Mouse (Mus musculus): Measurements from ENCODE around the gene Dera. TPM values are rescaled to one million over a fixed set of nuclear protein-coding genes. Genes with fewer than 3 reads are reported as not detected.
"Not testable (repeated sequence)": the region's sequence is repeated elsewhere in the genome, so short reads cannot be mapped to it uniquely, and the experiment has no call there.

Dera gene
- polyA plus RNA-seq (2014; fragmentation: Nextera tagmentation; extraction: Ambion mirVana), result 12.5 and 12.9 TPM in 2 replicates

GRCm38 (mm10) chr6:137754056-137754856 lies at the start of gene Dera:
Gene Dera (plus strand): TSS chr6:137754546.
- WGBS, result 10% methylated on average over 26 of the region's 26 CpGs
- Histone ChIP-seq H3K4me2 (replicated peaks) (peak within 1 kb of the TSS; percentile 59), H3K9me3 (ENCODE audit: control insufficient read depth, low read length) (no peaks in the 10 kb centered on the region), H3K36me3 (replicated peaks; ENCODE audit: control insufficient read depth, insufficient read depth) (peaks cover 30% of the 10 kb centered on the region), H3K9ac (peak within 1 kb of the TSS; percentile 47), H3K4me3 (replicated peaks; ENCODE audit: low read length) (peak within 1 kb of the TSS; percentile 43), H3K27me3 (ENCODE audit: control insufficient read depth, insufficient read depth, low read length) (no peaks in the 10 kb centered on the region), H3K4me1 (replicated peaks; ENCODE audit: control insufficient read depth, insufficient read depth, low read length) (peaks cover 6% of the 10 kb centered on the region; the same call in 1 of the 2 replicates), H3K27ac (no peak within 1 kb of the TSS)
- ATAC-seq (ENCODE audit: low FRiP score) (peak; percentile 84), DNase-seq (ENCODE audit: low spot score) (peak; percentile 37)

- 94% methylated on average over 10 of the region's 10 CpGs for WGBS
- Histone ChIP-seq H3K4me1 (replicated peaks; ENCODE audit: control insufficient read depth, insufficient read depth, low read length) (no peaks in the 10 kb centered on the region), H3K27ac (no peak overlapping the region), H3K4me3 (replicated peaks; ENCODE audit: low read length) (no peak overlapping the region), H3K27me3 (ENCODE audit: control insufficient read depth, insufficient read depth, low read length) (no peaks in the 10 kb centered on the region), H3K9ac (no peak overlapping the region), H3K4me2 (replicated peaks) (no peak overlapping the region), H3K36me3 (replicated peaks; ENCODE audit: control insufficient read depth, insufficient read depth) (no peaks in the 10 kb centered on the region; the same call in 1 of the 2 replicates), H3K9me3 (ENCODE audit: control insufficient read depth, low read length) (no peaks in the 10 kb centered on the region)
- DNase-seq (ENCODE audit: low spot score) (no peak), ATAC-seq (ENCODE audit: low FRiP score) (no peak)
Measured at GRCm38 (mm10) chr6:137706209-137706608, 48.1 kb upstream of the Dera start.

- not testable (repeated sequence) for H3K4me3 ChIP-seq (replicated peaks; ENCODE audit: low read length); ATAC-seq (ENCODE audit: low FRiP score)
- 92% methylated on average over 13 of the region's 13 CpGs for WGBS
Measured at GRCm38 (mm10) chr6:137708726-137709405, 45.5 kb upstream of the Dera start.

GRCm38 (mm10) chr6:137710179-137711037 lies 43.9 kb upstream of the Dera start:
- H3K27ac ChIP-seq, result no peak overlapping the region
- no peaks in the 10 kb centered on the region for H3K9me3 ChIP-seq (ENCODE audit: control insufficient read depth, low read length)
- H3K27me3 ChIP-seq (ENCODE audit: control insufficient read depth, insufficient read depth, low read length), result no peaks in the 10 kb centered on the region
- H3K4me2 ChIP-seq (replicated peaks), result no peak overlapping the region
- no peak overlapping the region for H3K9ac ChIP-seq
- WGBS, result 81% methylated on average over 14 of the region's 14 CpGs
- H3K36me3 ChIP-seq (replicated peaks; ENCODE audit: control insufficient read depth, insufficient read depth), result no peaks in the 10 kb centered on the region
- H3K4me3 ChIP-seq (replicated peaks; ENCODE audit: low read length), result no peak overlapping the region
- H3K4me1 ChIP-seq (replicated peaks; ENCODE audit: control insufficient read depth, insufficient read depth, low read length), result 0 out of 2 replicates have a peak, but pooled peaks cover 5% of the 10 kb centered on the region
- no peak for ATAC-seq (ENCODE audit: low FRiP score)
- DNase-seq (ENCODE audit: low spot score), result no peak

More at GRCm38 (mm10) chr6:137708726-137709405, 45.5 kb upstream of the Dera start:
- not testable (repeated sequence) for H3K36me3 ChIP-seq (replicated peaks; ENCODE audit: control insufficient read depth, insufficient read depth); H3K4me2 ChIP-seq (replicated peaks); H3K9me3 ChIP-seq (ENCODE audit: control insufficient read depth, low read length); H3K4me1 ChIP-seq (replicated peaks; ENCODE audit: control insufficient read depth, insufficient read depth, low read length); H3K9ac ChIP-seq; DNase-seq (ENCODE audit: low spot score); H3K27me3 ChIP-seq (ENCODE audit: control insufficient read depth, insufficient read depth, low read length); H3K27ac ChIP-seq

GRCm38 (mm10) chr6:137712654-137713309 lies 41.6 kb upstream of the Dera start:
- no peak for DNase-seq (ENCODE audit: low spot score)
- no peaks in the 10 kb centered on the region for H3K27me3 ChIP-seq (ENCODE audit: control insufficient read depth, insufficient read depth, low read length)
- H3K4me1 ChIP-seq (replicated peaks; ENCODE audit: control insufficient read depth, insufficient read depth, low read length), result 0 out of 2 replicates have a peak, but pooled peaks cover 5% of the 10 kb centered on the region
- H3K36me3 ChIP-seq (replicated peaks; ENCODE audit: control insufficient read depth, insufficient read depth), result no peaks in the 10 kb centered on the region
- no peak overlapping the region for H3K4me2 ChIP-seq (replicated peaks)
- 0 out of 2 replicates have a peak overlapping the region, but pooled peaks have one; percentile 1 for H3K27ac ChIP-seq
- 30% methylated on average over 7 of the region's 7 CpGs for WGBS
- no peak for ATAC-seq (ENCODE audit: low FRiP score)
- H3K9me3 ChIP-seq (ENCODE audit: control insufficient read depth, low read length), result no peaks in the 10 kb centered on the region
- H3K9ac ChIP-seq, result no peak overlapping the region
- no peak overlapping the region for H3K4me3 ChIP-seq (replicated peaks; ENCODE audit: low read length)

- no peak overlapping the region for H3K4me2 ChIP-seq (replicated peaks)
- H3K4me3 ChIP-seq (replicated peaks; ENCODE audit: low read length), result no peak overlapping the region
- 0 out of 2 replicates have a peak, but pooled peaks cover 5% of the 10 kb centered on the region for H3K4me1 ChIP-seq (replicated peaks; ENCODE audit: control insufficient read depth, insufficient read depth, low read length)
- no peaks in the 10 kb centered on the region for H3K27me3 ChIP-seq (ENCODE audit: control insufficient read depth, insufficient read depth, low read length)
- DNase-seq (ENCODE audit: low spot score) (no peak), ATAC-seq (ENCODE audit: low FRiP score) (no peak)
- no peak overlapping the region for H3K27ac ChIP-seq
- no peaks in the 10 kb centered on the region for H3K9me3 ChIP-seq (ENCODE audit: control insufficient read depth, low read length)
- H3K36me3 ChIP-seq (replicated peaks; ENCODE audit: control insufficient read depth, insufficient read depth), result no peaks in the 10 kb centered on the region
- H3K9ac ChIP-seq, result no peak overlapping the region
- WGBS, result 73% methylated on average over 3 of the region's 3 CpGs
Measured at GRCm38 (mm10) chr6:137713310-137713664, 41.1 kb upstream of the Dera start.

GRCm38 (mm10) chr6:137716802-137717201 lies 37.5 kb upstream of the Dera start:
- Histone ChIP-seq H3K9ac (no peak overlapping the region), H3K27me3 (ENCODE audit: control insufficient read depth, insufficient read depth, low read length) (no peaks in the 10 kb centered on the region), H3K27ac (no peak overlapping the region), H3K4me3 (replicated peaks; ENCODE audit: low read length) (no peak overlapping the region), H3K4me1 (replicated peaks; ENCODE audit: control insufficient read depth, insufficient read depth, low read length) (0 out of 2 replicates have a peak, but pooled peaks cover 5% of the 10 kb centered on the region), H3K4me2 (replicated peaks) (no peak overlapping the region), H3K9me3 (ENCODE audit: control insufficient read depth, low read length) (no peaks in the 10 kb centered on the region), H3K36me3 (replicated peaks; ENCODE audit: control insufficient read depth, insufficient read depth) (no peaks in the 10 kb centered on the region)
- DNase-seq (ENCODE audit: low spot score) (no peak), ATAC-seq (ENCODE audit: low FRiP score) (no peak)
- 62% methylated on average over 5 of the region's 5 CpGs for WGBS

- ATAC-seq (ENCODE audit: low FRiP score), result no peak
Measured at GRCm38 (mm10) chr6:137722220-137722931, 32.0 kb upstream of the Dera start.

More at GRCm38 (mm10) chr6:137722220-137722931, 32.0 kb upstream of the Dera start:
- Histone ChIP-seq H3K27me3 (ENCODE audit: control insufficient read depth, insufficient read depth, low read length) (no peaks in the 10 kb centered on the region), H3K4me2 (replicated peaks) (no peak overlapping the region), H3K27ac (no peak overlapping the region), H3K9me3 (ENCODE audit: control insufficient read depth, low read length) (no peaks in the 10 kb centered on the region), H3K4me1 (replicated peaks; ENCODE audit: control insufficient read depth, insufficient read depth, low read length) (no peaks in the 10 kb centered on the region), H3K36me3 (replicated peaks; ENCODE audit: control insufficient read depth, insufficient read depth) (no peaks in the 10 kb centered on the region), H3K9ac (no peak overlapping the region), H3K4me3 (replicated peaks; ENCODE audit: low read length) (no peak overlapping the region)
- no peak for DNase-seq (ENCODE audit: low spot score)
- WGBS, result 92% methylated on average over 15 of the region's 15 CpGs

Data from hindbrain, embryonic 14.5 days (tissue).